Mouse (Mus musculus) megakaryocyte-erythroid progenitor cell, adult 5-6 weeks (primary cell): Measurements from ENCODE around the gene Serp1. TPM values are rescaled to one million over a fixed set of nuclear protein-coding genes. Genes with fewer than 3 reads are reported as not detected.
A peak's percentile ranks its signal among the peaks of the same experiment; 100 is the strongest.

Experiments
- ATAC-seq: replicated peaks from 2 replicates; pipeline ENCODE4 v1.8.0; 2016; ENCODE audit warnings: mild to moderate bottlenecking, inconsistent platforms; ENCODE audit not compliant: severe bottlenecking, poor library complexity, low FRiP score, low TSS enrichment
- total RNA-seq, 2 experiments: library from RNA; stranded (forward) in 1 of 2; stranded (reverse) in 1 of 2; fragments of 200-1000, 215-1000 nt in 1 of 2; fragments of >200 nt in 1 of 2; fragmentation: Nextera tagmentation in 1 of 2; gene quantifications; 2 replicates each; pipeline ENCODE4 v1.2.3; 2014 to 2017

Serp1 gene
- total RNA-seq (2014; fragmentation: Nextera tagmentation) (38.0 and 40.2 TPM in 2 replicates), total RNA-seq (2017) (64.6 and 71.3 TPM in 2 replicates)

DNA sequence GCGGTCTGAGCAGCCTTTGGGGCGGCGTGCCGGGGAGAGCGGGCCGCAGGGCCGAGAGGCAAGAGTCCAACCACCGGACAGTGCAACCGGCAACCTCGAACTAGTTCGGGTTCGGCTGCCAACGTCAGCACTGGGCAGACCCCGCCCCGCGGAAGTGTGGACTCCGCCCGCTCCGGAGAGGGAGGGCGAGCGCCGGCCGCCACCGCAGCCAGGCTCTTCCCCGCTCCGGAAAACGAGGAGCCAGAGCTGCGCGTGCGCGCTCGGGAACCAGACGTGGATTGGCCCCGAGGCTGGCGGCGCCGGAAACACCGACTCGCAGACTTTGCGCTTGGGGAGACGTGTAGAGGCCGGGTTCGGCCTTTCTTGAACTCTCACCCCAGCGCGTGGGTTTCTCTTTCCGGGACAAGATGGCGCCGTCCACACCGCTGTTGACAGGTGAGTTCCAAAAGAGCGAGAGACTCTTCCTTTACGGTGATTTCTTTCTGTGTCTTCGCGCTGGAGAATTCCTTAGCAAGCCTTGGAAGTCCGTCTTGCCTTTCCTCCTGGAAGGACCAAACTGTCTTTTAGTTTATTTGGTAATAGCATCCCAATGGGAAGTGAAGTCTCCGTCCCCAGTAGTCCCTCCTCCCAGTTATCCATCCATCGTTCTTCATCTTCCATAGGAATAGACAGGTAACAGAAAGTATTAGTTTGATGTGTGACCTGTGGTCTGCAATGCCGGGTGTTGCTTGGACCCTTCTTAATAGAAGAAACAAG lies at the start of gene Serp1, which contains the start of gene Eif2a:
Gene Serp1 (minus strand): TSS at position 241 of the 756 bp plus-strand sequence.
Gene Eif2a (plus strand): TSS at position 170 of the 756 bp plus-strand sequence.
- ATAC-seq = peak; percentile 99

DNA sequence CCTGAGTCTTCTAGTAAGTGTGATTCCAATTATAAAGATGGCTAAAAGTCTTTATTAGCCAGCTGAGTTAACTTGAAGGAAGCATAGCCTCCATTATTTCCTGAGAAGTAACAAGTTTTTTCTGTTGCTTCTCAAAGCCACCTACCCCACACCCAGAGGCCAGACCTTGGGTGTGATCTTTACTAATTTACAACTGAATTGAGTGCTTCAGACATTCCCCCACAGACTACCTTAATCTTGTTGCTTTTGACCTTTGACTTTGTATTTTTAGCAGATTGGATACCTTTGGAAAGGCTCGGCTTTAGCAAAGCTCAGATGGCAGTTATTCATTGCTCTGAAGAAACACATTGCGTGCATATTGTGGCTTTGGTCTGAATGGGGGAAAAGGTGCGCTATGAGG lies 45.1 kb upstream of the Serp1 start:
- ATAC-seq = no peak

DNA sequence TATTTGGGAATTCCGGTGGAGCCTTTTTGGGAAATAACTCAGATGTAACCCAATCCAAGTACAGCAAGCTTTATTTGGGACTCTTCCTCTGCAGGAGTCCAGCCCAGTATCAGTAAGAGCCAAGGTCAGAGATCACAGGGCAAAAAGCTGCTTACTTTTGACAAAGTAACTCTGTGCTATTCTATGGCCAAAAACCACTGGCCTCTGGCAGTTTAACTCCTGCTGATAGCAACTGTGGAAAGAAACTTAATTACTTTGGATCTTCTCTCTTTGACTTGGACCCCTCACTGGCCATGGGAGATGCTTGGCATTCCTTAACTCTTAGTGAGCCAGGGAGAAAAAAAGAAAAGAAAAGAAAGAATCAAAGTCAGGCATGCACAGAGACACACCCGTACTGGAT lies 35.7 kb upstream of the Serp1 start:
- ATAC-seq = no peak

DNA sequence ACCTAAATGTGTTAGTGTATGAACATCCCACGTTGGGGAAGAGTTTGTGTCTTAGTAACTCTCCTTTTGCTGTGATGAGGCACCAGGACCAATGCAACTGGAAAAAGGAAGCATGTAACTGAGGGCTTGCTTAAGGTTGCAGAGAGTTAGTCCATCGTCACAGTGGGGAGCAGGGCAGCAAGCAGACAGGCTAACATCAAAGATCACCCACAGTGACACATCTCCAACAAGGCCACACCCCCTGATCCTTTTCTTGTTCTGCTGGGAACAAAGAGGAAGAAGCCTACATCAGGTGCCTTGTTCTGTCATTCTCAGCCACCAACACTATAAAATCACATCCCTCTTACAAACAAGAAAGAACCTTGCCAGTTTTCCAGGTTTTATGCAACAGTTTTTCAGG lies 34.2 kb upstream of the Serp1 start:
- no peak for ATAC-seq

DNA sequence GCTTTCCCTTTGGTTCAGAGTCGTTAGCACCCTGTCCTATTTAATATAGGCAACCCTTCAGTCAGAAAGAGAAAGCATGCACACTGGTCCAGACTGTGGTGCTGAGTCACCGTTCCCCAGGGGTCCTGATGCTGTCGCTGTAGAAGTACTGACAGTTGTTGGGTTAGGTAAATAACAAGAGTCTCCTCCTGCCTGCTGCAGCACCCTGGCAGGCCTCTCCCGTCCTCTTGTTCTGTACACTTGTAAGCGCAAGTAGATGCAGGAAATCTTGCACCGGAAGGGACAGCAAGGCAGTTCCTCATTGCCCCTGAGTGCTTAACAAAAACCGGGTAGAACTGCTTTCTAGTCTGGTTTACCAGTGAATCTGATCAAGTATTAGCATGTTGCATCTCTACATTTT lies 31.0 kb upstream of the Serp1 start:
- ATAC-seq = no peak

DNA sequence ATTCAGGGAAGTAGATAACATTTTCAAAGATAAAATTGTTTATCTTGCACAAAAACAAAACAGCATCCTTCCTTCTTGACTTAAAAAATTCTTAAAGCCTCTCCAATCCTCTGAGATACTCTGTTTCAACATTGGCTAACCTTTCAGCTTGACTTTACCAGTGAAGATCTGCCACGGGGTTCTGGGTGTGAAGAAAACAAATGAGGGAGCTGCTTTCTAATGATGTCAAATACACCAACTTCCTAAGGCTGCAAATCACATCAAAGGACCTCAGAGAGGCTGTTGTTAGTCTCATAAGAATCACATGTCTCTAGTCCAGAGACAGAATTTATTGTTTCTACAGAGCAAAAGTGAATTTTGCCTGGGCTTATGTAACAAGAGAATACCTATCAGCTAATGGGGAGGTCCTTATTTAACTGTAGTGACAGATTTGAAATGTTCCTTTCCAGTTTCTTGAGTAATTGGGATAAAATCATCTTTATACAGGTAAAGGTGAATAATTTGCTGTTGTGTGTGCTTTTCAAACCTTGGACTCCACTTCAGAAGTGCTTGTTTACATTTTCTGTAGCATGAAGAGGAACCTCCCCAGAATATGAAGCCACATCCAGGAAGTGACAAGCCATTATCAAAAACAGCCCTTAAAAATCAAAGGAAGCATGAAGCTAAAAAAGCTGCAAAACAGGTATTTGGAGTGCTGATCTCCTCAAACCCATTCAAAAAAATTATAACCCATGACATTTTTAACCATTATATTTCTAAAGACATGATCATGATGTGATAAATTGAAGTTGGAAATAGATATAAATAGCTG lies 26.5 kb upstream of the Serp1 start:
- ATAC-seq = no peak

DNA sequence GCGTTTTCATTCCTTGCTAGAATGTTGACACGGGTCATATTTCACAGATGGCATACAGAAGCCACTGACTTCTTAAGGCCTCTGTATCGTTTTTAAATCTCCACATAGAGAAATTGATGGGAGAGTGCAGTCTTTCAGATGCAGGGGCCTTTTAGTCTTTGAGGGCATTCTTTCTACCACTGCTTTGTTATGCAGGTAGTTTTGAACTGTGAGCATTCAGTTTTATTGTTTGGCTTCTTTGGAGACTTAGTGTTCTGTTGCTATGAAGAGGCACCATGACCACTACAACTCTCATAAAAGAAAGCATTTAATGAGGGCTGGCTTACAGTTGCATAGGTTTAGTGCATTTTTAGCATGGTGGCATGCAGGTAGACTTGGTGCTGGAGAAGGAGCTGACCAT lies 10.9 kb upstream of the Serp1 start:
- no peak for ATAC-seq

DNA sequence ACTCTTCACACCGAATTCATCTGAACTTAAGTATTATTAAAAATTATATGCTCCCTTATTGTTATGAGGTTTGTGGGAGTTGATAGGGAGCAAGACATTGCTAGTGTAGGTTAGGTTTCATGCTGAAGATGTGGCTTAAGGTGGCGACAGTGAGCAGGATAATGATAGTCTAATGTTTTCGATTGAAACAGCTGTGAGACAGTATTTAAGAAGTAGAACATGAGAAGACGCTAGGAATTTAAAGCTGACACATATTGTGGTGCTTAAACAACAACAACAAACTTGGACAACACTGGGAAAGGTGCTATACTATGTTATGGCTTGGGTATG lies 681 bp upstream of the Serp1 start:
- 0 out of 2 replicates have a peak, but pooled peaks have one; percentile 19 for ATAC-seq

DNA sequence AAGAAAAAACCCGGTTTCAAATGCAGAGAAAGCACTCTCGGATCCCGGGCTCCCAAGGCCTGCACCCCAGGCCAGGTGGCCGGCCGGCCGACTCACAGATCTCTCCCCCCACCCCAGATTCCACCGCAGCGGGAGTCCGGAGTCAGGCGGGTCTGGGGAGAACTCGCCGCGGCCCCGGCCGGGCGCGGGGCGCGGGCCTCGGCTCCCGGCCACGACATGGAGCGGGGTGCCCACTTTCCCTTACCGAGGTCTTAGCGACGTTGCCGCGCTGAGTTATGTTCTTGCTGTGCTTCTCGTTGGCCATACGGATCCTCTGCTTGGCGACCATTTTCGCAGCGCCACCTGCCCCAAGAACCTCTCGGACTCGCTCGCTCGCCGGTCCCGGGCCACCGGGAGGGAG lies 526 bp downstream of the Serp1 start:
- ATAC-seq = no peak

DNA sequence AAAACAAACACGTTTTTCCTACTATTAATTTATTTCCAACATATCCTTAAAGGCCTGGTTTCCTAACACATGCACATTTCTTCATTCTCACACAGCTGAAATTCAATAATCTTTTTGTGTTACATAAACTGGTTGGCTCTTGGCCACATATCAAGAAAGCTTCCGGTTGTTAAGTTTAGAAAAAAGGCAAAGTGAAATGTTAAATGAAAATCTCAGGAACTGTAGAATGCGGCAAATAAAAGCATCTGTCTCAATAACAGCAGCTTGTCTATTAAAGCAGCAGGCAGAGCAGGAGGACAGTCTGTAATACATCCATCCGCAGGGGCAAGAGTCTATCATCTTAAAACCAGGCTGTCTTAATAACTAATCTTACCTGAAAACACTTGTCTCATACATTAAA lies 1.4 kb downstream of the Serp1 start:
- ATAC-seq = no peak

DNA sequence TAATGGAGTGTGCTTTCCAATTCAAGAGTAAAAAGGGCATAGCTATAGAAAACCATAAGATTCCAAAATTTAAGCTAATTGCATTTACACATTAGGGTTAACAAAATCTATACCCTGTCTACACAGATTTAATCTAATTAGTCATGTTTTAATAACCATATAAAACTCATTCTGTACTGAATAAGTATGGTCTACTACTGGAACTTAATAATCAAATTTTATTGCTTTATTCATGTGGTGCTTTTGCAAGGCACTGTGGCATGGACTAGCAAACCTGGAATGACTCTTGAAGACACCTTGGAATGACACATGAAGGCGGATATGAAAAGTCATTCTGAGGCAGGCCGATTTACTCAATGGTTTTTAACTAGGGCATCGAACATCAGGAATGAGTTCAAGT lies 2.3 kb downstream of the Serp1 start:
- ATAC-seq = no peak

DNA sequence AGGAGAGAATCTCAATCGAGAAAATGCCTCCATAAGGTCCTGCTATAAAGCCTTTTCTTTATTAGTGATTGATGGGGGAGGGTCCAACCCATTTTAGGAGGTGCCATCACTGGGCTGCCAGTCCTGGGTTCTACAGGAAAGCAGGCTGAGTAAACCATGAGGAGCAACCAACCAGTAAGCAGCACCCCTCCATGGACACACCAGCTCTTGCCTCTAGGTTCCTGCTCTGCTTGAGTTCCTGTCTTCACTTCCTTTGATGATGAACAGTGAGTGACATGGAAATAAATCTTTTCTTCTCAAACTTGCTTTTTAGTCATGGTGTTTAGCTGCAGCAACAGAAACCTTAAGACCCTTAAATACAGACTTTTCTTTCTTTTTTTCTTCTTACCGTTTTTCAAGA lies 4.3 kb downstream of the Serp1 start:
- no peak for ATAC-seq

DNA sequence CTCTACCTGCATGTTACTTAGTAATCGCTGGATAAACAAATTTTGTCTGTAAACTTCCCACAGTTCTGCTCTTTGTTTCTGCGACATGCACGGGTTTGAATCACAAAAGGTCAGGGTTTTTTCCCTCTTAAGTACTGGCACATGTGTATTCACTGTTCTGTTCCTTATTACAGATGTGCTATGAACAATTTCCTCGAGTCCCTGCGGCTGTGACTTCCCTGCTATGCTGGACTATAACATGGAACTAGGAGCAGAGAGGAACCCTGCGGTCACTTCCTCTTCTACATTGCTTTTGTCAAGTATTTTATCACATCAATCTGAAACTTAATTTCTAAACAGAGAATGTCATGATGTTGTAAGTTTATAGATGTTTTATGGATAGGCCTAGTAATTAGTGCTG lies 5.4 kb downstream of the Serp1 start:
- no peak for ATAC-seq

DNA sequence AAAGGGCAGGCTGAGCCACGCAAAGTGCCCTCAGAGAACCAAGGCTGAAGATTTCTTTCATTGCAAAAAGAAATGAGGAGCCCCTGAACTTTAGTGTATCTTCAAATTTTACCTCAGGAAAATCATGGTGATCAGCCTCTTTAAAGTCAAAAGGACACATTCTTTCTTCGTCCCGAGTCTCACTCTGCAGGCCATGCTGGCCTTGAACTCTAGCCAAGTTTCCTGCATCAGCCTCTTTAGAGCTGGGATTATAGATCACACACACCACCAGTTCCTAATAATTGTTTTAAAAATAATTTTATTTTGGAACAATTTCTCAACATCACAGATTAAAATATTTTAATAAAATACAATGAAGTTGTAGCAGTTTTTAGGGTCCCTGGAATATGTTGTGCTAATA lies 6.2 kb downstream of the Serp1 start:
- no peak for ATAC-seq

DNA sequence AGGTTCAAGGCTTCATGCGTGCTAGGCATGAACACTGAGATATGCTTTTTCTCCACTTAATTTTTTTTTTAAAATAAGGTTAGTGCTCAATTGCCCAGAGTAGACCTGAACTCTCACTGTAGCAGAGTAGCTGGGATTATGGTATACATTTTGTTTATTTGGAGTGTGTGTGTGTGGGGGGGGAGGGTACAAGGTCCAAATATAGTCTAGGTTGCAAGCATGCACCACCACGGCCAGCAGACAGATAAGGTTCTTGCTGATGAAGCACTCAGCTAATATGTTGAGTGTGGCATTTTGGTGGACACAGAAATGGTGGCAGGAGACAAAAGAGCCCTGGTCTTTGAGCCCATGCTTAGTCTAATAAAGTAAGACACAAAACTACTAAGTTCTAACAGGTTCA lies 6.7 kb downstream of the Serp1 start:
- no peak for ATAC-seq

DNA sequence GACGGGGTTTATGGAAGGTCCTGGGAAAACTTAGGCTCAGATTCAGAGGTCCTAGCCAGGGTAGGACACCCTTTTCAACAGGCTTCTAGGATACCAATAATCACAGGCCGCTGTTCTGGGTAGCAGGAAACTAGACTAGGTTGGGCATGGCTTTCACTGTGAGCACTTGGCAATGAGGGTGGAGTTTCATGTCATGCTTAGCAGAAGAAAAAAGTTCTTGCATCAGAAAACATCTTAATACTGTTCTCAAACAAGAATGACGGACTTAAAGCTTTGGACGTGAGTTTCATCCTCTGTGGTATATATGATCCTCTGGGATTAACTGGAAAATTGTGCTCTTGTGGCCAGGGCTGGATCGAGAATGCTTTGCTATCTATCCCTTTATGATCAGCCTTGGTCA lies 7.9 kb downstream of the Serp1 start:
- ATAC-seq = no peak

DNA sequence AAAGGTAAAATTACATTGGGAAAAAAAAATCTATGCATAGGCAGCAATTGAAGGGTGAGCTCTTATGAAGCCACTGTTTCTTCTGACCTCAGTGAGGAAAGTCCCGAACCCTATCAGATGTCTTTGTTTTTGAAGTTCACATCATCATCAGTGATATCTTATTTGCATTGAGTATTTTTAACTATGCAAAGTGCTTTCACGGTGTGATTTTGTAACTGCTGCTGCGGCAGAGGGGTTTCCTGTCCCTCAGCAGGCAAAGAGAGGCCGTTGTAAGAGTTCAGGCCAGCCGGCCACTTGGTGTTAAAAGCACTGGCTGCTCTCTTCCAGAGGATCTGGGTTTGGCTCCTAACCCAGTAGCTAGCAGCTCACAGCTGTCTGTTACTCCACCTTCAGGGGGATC lies 8.4 kb downstream of the Serp1 start:
- ATAC-seq = no peak

DNA sequence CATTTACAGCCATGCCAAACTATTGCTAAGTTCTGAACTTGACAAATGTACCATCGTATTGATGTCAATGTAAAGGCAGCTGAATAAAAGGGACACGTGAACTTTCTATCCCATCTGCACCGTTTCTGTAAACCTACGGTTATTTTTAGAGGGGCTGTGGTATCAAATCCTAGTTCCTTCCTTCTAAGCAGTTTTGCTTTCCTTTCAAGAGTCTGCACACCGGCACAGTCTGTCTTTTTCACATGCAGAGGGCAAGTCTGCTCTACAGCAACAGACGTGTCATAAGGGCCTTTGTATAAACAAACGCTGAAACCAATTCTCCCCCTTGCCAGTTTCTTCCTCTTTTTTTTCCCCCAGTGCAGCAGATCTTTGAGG lies 9.1 kb downstream of the Serp1 start:
- ATAC-seq = no peak

DNA sequence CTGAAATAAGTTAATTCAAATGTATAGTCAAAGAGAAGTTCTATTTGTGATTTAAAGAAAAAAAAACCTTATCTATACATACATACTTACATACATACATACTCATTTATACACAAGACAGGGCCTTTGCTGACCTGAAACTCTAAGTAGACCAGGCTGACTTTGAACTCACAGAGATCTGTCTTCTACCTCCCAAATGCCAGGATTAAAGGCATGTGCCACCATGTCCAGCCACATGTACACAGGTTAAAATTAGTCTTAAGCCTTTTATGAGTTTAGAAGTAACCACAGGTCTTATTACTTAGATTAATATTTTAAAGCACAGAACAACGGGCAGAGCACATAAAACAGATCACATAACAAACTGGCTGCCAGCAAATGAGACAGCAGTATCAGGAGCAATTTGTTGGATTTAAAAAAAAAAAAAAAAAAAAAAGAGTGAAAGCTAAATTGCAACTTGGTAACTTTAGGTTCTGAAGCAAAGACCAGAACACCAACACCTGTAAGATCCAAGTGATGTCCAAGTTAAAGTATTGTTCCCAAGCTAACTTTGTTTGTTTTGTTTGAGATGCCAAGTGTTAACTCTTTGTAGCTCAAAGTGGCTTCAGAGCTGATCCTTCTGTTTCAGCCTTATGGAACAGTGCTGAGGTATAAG lies 9.6 kb downstream of the Serp1 start:
- no peak for ATAC-seq

DNA sequence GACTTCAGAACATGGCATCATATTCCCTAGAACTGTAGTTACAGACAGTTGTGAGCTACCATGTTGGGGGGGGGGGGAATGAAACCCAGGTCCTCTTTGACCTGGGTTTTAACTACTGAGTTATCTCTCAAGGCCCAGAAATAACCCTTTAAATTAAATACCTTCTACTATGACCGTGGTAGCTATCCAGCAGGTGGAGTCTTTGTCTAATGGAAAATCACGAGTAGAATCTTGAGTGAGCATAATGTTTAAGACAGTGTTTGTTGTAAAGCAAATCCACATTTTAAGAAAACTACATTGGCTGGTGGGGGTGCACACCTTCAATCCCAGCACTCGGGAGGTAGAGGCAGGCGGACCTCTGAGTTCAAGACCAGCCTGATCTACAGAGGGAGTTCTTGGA lies 12.2 kb downstream of the Serp1 start:
- no peak for ATAC-seq

DNA sequence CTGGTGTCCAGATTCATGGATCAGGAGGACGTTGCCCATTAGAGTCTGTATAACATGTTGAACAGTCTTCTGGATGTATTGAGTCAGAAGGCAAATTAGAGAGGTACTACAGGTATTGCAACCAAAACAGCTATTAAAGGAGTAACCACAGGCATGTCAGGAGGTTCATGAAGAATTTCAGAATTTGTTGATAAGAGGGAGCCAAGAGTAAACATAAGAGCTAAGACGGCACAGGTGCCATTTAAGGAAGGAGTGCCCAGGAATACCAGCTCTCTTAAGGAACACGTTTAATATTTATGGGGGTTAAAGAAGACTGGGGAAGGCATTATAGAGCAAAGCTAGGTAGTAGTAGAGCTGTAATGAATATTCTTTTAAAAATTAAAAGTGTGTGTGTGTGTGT lies 13.0 kb downstream of the Serp1 start:
- no peak for ATAC-seq
